Mouse (Mus musculus) kidney, adult 18-20 months (tissue): Measurements from ENCODE around the gene Ephb1.

ENCODE experiments used
- DNase-seq: peaks from one replicate; pipeline ENCODE4 v3.0.0; 2021

Ephb1 gene

DNA sequence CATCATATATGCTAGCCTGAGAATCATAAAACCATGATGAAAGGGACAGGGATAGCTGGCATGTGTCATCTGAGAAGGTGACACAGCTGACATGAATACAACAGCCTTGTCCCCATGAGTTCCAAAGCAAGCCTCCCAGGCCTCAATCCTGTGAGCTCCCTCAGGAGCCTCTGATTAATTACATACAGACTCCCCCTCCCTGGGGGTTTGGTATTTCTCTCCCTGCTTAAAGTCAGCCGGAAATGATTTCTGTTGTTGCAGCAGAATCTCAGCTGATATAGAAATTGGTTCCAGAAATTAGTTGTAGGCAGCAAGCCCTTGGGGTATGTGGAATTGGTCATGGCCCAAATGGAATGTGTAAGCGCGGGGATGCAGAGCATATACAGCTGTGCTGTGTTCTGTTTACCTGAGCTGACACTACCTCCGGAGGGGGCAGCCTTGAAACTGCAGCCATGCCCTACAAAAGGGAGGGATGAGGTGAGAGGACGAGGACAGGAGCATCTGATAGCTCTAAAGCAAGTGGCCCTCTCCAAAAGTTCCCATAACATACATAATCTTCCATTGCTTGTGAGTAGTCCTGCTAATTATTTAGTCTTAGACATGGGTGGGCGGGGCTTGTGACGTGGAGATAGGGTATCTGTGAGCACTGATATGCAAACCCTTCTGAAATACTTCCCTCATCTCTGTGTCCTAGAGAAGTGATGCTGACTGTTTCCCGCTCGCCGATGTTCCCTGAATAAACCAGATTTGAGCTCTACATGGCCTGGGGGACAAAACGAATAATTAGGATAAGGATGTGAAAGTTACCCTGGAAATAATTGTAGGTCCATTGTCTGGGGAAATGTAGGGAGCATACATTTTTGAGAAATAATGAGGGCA is 477.1 kb downstream of the Ephb1 start:
- DNase-seq = no peak

DNA sequence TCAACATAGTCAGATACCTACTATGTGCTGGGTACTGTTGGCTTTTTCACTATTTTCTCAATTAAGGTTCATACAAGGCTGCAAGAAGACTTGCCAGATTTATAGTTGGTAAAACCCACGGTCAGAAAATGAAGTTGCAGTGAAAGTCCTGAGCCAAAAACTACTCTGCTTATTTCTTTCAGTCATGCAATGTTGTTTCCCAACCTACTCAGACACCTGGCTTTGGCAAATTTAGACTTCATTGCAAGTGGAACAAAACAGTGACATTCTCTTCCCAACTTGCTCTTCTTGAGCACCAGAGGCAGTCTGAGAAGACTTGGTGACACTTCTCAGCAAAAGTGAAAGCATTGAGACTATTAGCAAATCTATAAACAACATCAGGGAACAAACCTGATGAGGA is 479.2 kb downstream of the Ephb1 start:
- no peak for DNase-seq
